Mouse (Mus musculus) ovary, adult 18-20 months (tissue): Measurements from ENCODE around the gene Il10.
"Not testable (repeated sequence)": the region's sequence is repeated elsewhere in the genome, so short reads cannot be mapped to it uniquely, and the experiment has no call there.

Experiments used
- DNase-seq: peaks from one replicate; pipeline ENCODE4 v3.0.0; 2022; ENCODE audit warnings: low spot score, mixed read lengths

The Il10 gene

DNA sequence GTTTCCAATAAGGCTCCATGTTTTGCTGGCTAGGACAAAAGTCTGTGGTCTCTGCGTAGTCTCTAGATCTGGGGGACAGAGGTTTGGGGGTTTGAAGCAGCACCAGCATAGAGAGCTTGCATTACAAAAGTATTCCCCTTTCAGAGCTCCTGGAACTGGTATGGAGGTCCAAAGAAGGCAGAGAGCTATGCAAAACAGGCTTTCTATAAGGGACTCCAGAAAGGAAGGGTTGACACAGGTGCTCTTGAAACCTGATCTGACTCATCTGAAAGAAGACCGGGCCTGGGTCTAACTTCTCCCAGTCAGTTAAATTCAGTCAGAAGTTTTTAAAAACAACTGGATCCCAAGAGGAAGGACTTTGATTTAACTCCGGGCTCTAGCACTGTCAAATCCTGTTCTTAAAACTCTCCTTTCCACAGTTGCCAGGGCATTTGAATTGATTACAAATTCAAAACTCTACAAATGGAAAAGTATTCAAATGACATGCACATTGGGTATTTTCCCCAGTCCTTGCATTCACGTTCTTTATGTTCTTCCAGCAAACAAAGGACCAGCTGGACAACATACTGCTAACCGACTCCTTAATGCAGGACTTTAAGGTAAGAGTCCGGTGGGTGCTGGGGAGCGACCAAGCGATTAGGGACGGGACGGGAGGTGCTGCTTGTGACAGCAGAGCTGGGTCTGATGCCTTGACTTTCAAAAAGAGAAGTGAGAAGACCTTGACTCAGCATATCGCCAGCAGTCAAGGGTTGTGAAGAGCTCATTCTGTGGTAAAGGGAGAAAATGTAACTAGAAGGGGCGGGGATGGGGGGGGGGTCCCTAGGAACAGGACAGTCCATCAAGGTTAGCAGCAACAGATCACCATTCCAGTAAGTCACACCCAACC lies 1.0 kb downstream of the Il10 start:
- no peak for DNase-seq

DNA sequence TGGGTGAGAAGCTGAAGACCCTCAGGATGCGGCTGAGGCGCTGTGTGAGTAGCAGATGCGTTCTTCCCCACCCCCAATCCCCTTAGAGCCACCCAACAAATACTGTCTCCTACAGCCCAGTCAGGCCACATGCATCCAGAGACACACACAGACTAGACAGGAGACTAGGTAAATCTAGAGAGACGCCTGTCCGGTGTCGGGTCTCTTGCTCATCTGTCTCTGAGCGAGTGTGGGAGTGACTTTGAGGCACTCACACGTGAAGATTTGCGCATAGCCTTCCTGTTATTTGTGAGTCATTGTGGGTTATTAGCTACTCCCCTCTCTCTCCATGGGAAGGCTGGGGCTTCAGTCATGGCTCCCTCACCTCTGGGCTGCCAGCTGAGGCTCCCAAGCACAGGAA lies 1.8 kb downstream of the Il10 start:
- no peak for DNase-seq

DNA sequence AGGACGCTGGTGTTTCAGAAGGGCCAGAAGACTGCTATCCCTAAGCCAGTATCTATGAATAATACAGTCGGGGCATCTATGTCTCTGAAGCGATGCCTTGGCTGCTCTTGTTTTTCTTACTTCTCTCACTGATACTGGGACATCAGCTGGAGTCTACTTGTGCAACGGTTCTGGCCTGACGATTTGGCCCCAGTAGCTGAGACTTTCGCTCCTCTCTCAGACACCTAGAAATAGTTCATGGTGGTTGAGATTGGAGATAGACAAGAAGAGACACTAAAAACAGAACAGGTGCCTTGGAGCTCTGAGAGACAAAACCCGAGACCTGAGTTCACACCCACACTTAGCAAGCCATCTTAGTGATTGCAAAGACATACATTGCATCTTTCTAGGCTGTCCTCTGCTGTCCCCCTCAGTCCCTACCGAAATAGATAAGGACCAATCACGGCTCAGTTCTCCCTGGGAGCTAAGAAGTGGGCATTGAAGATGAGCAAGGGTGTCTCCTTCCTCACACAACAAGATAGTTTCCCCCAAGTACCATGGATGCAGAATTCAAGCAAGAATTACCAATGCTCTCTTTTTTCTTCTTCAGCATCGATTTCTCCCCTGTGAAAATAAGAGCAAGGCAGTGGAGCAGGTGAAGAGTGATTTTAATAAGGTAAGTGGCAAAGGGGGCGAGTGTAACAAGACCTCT lies 2.4 kb downstream of the Il10 start:
- DNase-seq: no peak

DNA sequence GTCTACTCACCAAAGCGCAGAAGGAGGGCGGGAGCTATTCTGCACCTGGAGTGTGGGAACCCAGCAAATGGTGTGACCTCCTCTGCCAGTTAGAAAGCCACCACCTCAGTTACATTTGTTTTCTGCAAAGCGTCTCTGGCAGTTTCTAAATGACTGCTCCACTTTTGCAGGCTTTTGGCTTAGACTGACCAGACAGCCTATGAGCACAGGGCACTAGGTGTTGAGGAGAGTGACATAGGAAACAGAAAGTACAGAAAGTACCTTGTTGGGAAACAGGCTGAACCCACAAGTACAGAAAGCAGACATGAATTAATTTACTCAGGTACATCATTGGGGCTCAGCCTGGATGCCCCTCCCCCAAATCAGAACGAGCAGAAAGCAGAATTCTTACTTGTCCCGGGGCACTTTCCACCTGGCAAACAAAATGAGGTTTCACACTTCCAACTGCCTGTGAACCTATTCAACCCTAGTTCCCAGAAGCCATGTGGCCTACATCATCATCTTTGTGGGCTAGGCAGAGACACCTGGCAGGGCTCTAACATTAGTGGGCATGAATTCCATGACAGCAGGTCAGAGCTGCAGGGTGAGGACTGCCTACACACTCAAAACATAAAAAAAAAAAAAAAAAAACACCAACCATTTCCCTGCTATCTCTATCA lies 3.1 kb downstream of the Il10 start:
- DNase-seq: no peak

DNA sequence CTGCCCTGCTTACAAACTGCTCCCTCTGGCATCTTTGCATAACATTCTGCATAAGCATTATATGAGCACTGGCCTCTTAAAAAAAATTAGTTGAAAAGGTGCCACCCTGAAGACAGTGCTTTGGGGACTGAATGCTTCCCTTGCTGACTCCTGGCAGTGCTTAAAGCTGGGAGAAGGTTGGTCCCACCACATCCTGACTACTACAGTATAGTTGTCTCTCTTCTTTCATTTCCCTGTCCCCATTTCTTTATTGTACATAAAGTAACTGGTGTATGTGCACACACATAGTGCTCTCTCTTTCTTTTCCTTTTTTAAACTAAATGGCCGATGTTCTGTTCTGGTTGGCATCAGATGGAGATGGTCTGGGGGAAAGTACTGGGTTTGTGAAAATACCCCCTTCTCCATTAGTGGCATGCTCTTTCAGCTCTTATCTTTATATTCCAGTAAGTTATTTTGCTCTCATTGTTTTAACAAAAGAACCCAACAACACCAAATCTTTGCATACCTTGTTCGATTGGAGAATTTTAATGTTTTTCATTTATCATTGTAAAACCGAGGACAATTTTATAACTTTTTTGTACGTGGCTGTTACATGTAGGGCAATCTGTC lies 3.7 kb downstream of the Il10 start:
- not testable (repeated sequence) for DNase-seq

DNA sequence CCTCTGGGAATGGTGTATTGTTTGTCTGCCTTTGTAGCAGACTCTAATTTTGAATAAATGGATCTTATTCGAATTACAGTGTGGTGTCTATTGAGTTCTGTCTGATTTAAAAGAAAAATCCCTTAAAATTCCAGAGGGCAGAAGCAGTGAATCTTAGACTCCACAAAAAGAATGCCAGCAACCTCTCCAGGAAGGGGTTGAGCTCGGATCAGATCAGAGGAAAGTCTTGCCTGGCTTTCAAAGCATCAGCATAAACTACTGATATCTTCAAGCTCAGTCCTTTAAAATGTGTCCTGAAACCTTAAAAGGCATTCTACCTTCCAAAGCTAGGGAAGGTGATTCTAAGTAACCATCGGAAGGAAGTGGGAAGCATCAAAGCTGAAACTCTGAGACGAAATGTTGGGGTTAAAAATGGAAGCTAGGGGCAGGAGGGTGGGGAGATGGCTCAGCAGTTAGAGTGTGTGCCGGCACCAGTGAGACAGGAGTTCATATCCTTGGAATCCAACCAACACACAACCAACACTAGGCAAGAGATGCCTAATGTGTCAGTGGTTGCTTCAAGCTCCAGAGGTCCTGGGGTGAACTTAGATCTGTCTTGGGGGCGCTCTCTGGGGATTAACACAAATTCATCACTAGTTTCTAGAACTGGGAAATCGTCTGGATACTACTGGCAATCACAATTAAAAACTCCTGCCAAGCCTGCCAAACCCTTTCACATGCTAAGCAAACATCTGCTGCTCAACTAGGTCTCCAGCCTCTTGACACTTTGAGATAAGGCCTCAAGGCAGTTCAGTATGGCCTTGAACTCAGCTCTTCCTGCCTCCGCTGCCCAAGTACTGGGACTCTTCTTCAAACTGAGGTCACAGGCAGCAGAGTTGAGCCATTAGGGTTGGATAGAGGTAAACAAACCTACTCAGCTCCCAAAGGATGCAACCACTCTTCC lies 5.5 kb downstream of the Il10 start:
- DNase-seq: peak; percentile 17

DNA sequence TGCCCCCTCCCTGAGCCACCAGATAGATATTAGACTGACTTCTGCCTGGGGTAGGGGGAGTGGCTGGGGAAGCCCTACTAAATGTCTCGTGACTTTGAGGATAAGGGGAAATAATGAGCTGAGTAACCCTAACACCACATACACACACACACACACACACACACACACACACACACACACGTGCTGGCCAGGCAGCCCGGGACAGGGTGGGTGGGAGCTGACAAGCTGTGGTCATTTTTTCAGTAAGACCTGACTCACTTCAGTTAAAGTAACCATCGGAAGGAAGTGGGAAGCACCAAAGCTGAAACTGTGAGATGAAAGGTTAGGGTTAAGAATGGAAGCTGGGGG lies 6.2 kb downstream of the Il10 start:
- no peak for DNase-seq

DNA sequence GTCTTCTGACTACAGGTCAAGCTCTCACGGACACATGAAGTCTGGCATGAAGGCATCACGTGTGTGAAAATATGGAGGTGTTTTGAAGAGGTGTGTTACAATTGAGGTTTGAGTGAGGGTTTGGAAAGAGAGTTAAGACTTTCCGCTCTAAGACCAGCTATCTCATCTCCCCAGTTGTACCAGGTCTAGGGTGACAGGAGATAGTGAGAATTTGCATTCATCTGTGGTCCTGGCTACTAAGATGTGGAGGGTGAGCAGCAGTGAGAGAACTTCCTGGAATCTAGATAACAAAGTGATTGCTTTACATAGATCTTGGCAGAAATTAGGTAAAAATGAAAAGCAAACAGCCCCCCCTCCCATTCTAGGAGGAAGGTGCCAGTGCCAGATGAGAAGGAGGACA lies 9.6 kb downstream of the Il10 start:
- DNase-seq: no peak

DNA sequence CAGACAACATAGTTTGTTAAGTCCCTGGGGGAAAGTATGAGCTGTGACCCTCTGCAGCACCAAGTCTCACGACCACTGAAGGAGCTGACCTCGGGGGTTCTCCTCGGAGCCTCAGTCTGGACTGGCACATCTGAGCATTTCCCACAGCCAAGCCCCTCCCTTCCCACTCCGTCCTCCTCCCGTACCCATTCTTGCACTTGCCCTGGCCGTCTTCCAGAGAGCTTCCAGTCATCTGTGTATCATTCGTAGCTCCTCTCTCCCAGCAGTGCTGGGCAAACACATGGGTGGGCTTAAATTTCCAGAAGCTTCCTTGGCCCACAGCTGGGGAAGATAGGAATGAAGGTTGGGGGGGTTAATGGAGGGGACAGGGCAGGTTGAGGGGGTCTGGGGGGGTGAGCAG lies 10.6 kb downstream of the Il10 start:
- DNase-seq: no peak

DNA sequence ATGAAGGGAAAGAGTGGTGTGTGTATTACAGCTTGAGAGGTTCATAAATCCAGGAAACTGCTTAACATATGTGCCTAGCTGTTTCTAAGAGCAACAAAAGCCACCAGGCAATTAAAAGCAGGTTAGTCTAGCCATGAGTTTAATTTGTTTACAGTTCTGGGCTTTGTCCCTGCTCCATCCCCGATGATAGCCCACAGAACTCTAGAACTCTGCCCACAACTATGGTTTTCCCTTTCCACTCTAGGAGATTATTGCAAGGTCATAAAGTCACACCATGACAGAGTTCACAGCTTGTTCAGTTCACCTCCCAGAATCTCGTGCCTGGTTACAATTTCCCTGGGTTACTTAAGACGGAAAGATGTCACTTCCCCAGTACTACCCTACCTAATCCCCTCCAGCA lies 11.6 kb downstream of the Il10 start:
- DNase-seq: no peak

DNA sequence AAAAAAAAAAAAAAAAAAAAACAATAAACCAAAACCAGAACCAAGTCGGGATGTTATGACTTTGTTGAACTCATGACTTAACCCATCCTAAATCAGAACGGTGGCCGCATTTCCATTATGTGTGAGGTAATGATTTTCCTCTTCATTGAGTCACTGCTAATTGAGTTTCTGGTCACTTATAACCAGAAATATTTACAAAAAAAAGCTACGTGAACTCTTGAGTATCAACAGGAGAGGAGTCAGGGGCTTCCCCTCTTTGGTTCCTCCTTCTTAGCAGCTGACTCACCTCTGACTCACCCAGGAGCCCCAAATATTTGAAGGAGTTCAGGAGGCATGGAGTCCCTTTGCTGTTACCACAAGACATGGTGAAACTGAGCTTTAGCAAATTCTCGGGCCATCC lies 18.4 kb downstream of the Il10 start:
- DNase-seq: no peak

DNA sequence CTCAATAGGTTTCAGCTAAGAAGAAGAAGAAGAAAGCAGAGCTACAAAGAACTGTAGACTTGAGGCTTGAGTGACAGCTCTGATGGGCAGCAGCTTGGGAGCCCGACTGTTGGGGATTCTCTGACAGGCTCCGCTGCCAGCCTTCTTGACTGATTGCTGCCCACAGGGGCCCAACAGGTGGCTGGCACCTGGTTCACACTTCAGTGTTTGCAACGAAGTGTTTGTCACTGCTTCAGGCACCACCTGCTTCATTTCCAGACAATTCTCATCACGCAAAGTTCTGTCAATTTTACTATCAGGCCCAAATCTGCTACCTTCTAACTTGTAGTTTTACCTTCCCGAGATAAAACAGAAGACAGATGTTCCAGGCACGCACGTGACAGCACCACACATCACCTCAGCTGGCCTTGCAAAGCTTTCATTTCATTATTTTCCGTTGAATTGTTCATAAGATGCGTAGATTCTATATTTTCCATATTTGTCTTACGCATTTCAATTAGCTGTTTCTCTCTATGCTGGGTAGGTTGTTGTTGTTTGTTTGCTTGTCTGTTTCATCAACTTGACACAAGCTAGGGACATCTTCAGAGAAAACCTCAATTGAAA lies 18.9 kb downstream of the Il10 start:
- DNase-seq: no peak

DNA sequence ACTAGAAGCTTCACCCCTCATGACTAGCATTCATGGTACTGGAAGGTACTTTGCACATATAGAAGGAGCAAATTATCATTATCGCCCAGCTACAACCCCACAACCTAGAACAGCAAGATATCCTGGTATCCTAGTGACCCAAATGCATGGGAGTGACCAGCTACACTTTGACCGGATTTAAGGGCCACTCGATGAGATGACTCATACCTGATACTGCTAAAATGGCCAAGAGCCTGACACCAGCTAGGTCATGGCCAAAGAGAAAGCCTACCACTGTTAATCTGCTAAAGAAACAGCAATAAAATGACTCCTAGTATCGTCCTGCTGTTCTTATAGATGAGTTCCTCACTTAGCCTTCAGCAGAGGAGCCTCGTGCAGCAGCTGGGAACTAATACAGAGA lies 19.8 kb downstream of the Il10 start:
- DNase-seq: no peak

DNA sequence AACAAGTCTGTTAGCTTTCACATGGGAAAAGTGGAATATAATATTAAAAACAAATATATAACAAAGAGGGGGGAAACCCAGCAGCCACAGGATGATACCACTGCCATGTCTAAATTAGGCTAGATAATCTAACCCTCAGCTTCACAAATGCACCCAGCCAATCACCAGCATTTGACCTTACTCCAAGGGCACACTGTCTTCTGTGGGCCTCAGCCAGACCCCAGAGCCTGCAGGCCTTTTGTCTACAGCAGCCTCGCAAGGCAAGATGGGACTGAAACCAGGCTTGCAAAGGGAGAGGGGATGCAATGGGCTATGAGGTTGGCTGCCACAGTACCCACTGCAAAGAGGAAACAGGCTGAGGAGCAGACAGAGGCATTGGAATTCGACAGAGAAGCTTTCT lies 22.6 kb downstream of the Il10 start:
- no peak for DNase-seq

DNA sequence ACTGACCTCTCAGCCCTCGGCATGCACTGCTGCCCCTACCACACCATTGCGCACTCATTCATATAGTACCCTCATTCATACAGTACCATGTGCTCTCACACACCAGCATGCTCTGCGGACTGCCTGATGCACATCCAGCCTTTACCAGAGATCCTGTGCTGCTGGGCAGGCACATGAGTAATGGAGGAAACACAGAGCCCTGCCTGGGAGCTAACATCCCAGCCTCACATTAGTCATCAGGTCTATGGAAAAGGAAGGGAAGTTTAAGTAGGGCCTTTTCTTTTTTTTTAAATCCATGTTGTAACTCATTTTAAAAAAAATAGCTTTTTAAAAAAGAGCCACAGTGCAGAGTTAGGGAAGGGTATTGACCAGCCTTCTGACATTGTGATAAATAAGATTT lies 23.1 kb downstream of the Il10 start:
- DNase-seq: no peak

DNA sequence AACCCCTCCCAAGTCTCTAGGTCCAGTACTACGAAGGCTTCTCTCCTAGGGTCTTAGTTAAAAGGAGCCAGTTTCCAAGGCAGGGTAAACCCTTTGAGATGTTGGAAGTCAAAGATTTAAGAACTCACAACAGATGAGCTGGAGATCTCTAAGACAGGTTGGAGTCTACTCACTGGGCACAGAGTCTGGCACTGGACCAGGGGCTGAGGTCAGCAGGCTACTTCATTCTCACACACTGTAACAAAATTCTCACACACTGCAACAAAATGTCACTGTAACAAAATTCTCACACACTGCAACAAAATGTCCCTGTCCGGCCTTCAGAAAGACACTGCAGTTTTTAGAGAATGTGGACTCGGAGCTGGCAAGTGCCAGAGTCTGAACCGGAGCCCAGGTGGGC lies 24.0 kb downstream of the Il10 start:
- DNase-seq: no peak

DNA sequence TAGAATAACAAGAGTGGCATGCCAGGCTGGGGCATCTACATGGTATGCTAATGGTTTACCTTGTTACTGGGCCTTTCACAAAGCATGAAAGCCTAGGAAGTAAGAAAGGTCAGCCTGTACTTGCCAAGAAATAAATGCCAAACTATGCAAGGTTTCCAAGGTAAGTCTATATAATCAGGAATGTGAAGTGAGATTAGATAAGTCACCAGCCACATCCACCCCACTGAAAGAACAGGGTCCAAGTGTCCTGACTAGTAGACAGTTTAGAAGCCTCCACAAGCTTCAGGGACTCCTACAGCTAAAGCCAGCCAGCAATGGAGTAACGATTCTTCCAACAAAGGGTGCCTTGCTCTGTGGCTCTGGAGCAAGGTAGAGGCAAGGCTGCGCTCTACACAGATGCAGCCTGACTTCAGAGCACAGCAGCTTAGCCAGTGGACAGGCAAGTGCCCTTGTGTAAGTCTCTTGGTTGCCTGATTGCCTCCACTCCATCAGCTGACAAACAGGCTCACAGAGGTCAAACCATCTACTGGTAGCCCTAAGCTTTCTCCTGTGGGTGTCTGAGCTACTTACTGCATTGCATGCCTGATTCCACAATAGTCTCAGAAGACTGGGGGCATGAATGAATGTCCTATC lies 26.2 kb downstream of the Il10 start:
- DNase-seq: no peak

DNA sequence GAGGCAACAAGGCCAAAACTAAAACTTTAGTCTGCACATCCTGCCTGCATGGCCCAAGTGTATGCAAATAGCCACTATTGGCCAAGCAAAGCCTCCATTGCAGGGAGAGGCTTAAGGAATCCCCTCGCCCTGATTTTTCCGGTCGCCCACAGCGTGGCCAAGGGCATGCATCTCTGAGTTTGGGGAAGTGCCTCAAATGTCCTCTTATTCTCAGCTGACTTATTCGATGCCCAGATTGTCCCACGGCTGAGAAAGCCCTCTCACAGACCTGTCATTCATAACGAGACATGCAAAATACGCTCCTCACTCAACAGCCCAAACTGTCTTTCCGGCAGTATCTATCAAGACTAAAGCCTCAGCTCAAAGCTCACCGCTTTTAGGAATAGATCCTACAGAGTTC lies 27.0 kb downstream of the Il10 start:
- no peak for DNase-seq

DNA sequence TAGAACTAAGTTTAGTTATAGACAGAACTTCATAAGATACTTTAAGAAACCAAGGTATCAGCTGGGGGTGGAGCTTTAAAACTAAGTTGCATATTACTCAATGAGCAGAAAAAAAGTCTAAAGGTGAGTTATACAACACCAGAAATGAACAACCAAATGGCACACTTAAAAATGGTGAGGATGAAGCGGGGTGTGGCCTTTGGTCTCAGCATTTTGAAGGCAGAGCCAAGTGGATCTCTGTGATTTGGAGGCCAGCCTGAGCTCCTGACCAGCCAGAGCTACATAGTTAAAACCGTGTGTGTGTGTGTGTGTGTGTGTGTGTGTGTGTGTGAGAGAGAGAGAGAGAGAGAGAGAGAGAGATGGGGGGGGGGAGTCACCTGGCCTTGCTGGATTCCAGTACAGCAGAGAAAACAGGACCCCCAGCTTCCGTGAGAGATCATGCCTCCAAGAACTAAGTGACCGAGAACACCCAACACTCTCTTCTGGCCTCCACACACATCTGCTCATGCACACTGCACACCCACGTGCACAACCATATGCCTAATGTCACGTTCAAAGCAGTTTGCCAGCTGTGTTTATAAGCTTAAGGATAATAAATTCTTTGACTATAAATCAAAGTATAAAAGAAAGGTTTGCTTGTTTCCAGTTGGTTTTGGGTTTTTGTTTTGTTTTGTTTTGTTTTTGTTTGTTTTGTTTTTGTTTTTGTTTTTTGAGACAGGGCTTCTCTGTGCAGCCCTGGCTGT lies 28.6 kb downstream of the Il10 start:
- no peak for DNase-seq

DNA sequence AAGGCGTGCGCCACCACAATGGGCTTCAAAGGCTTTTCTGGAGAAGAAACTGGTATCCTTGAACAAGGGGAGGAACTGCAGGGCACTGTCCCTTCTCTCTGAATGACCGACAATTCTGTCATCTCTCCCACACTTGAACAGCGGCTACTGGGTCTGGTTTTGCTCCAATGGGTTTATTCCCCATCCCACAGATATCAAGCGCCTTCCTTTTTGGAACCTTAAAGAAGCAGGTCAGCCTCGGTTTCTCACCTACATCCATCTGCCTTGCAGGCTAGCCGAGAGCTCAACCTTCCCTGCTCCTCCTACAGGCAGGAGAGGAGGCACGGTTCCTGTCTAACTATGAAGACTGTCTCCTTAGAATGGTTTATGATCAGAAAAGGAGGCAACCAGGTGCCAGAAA lies 29.3 kb downstream of the Il10 start:
- no peak for DNase-seq
